Mouse (Mus musculus): ENCODE data around the gene Gpr183. TPM values are rescaled to one million over a fixed set of nuclear protein-coding genes. Genes with fewer than 3 reads are reported as not detected.

Gene Gpr183
- polyA plus RNA-seq, 1 experiment from 2014 or later: 1.5 TPM

GRCm38 (mm10) chr14:122002224-122002623 lies 37.2 kb upstream of the Gpr183 start:
- Histone ChIP-seq H3K27me3 (ENCODE audit: control insufficient read depth, insufficient read depth, low read length) (no peaks in the 10 kb centered on the region), H3K9ac (ENCODE audit: low read depth, low read length) (no peak overlapping the region), H3K27ac (ENCODE audit: low read depth, low read length) (no peak overlapping the region), H3K36me3 (ENCODE audit: control insufficient read depth, insufficient read depth, low read length) (no peaks in the 10 kb centered on the region), H3K9me3 (replicated peaks; ENCODE audit: control insufficient read depth, low read length) (no peaks in the 10 kb centered on the region), H3K4me2 (no peak overlapping the region), H3K4me1 (ENCODE audit: control insufficient read depth, insufficient read depth, low read length) (peaks cover 5% of the 10 kb centered on the region; the same call in 1 of the 2 replicates), H3K4me3 (ENCODE audit: low read depth, low read length) (no peak overlapping the region)
- WGBS (ENCODE audit: insufficient replicate concordance): 57% methylated on average over 7 of the region's 7 CpGs
- ATAC-seq (replicated peaks; ENCODE audit: insufficient number of reproducible peaks, low FRiP score, low TSS enrichment): no peak

GRCm38 (mm10) chr14:122000346-122001105 lies 35.5 kb upstream of the Gpr183 start:
- no peaks in the 10 kb centered on the region for H3K36me3 ChIP-seq (ENCODE audit: control insufficient read depth, insufficient read depth, low read length)
- no peak overlapping the region for H3K27ac ChIP-seq (ENCODE audit: low read depth, low read length)
- H3K4me2 ChIP-seq: no peak overlapping the region
- ATAC-seq (replicated peaks; ENCODE audit: insufficient number of reproducible peaks, low FRiP score, low TSS enrichment): no peak
- no peaks in the 10 kb centered on the region for H3K27me3 ChIP-seq (ENCODE audit: control insufficient read depth, insufficient read depth, low read length)
- peaks cover 5% of the 10 kb centered on the region; the same call in 1 of the 2 replicates for H3K4me1 ChIP-seq (ENCODE audit: control insufficient read depth, insufficient read depth, low read length)
- WGBS (ENCODE audit: insufficient replicate concordance): 90% methylated on average over 17 of the region's 17 CpGs
- H3K9ac ChIP-seq (ENCODE audit: low read depth, low read length): no peak overlapping the region
- no peak overlapping the region for H3K4me3 ChIP-seq (ENCODE audit: low read depth, low read length)
- H3K9me3 ChIP-seq (replicated peaks; ENCODE audit: control insufficient read depth, low read length): no peaks in the 10 kb centered on the region

- ATAC-seq (replicated peaks; ENCODE audit: insufficient number of reproducible peaks, low FRiP score, low TSS enrichment): no peak
- WGBS (ENCODE audit: insufficient replicate concordance): 90% methylated on average over 8 of the region's 8 CpGs
- Histone ChIP-seq H3K9me3 (replicated peaks; ENCODE audit: control insufficient read depth, low read length) (no peaks in the 10 kb centered on the region), H3K27me3 (ENCODE audit: control insufficient read depth, insufficient read depth, low read length) (no peaks in the 10 kb centered on the region), H3K4me1 (ENCODE audit: control insufficient read depth, insufficient read depth, low read length) (peaks cover 5% of the 10 kb centered on the region; the same call in 1 of the 2 replicates), H3K4me2 (no peak overlapping the region), H3K4me3 (ENCODE audit: low read depth, low read length) (no peak overlapping the region), H3K27ac (ENCODE audit: low read depth, low read length) (no peak overlapping the region), H3K36me3 (ENCODE audit: control insufficient read depth, insufficient read depth, low read length) (no peaks in the 10 kb centered on the region), H3K9ac (ENCODE audit: low read depth, low read length) (no peak overlapping the region)
Measured at GRCm38 (mm10) chr14:121999455-121999854, 34.5 kb upstream of the Gpr183 start.

GRCm38 (mm10) chr14:121996786-121997185 lies 31.8 kb upstream of the Gpr183 start:
- H3K27ac ChIP-seq (ENCODE audit: low read depth, low read length): no peak overlapping the region
- H3K36me3 ChIP-seq (ENCODE audit: control insufficient read depth, insufficient read depth, low read length): no peaks in the 10 kb centered on the region
- H3K9me3 ChIP-seq (replicated peaks; ENCODE audit: control insufficient read depth, low read length): no peaks in the 10 kb centered on the region
- no peak overlapping the region for H3K4me2 ChIP-seq
- H3K4me3 ChIP-seq (ENCODE audit: low read depth, low read length): no peak overlapping the region
- WGBS (ENCODE audit: insufficient replicate concordance): 90% methylated on average over 8 of the region's 8 CpGs
- no peaks in the 10 kb centered on the region; the same call in 1 of the 2 replicates for H3K4me1 ChIP-seq (ENCODE audit: control insufficient read depth, insufficient read depth, low read length)
- no peaks in the 10 kb centered on the region for H3K27me3 ChIP-seq (ENCODE audit: control insufficient read depth, insufficient read depth, low read length)
- no peak overlapping the region for H3K9ac ChIP-seq (ENCODE audit: low read depth, low read length)
- no peak for ATAC-seq (replicated peaks; ENCODE audit: insufficient number of reproducible peaks, low FRiP score, low TSS enrichment)

GRCm38 (mm10) chr14:121995557-121995870 lies 30.5 kb upstream of the Gpr183 start:
- H3K9ac ChIP-seq (ENCODE audit: low read depth, low read length): no peak overlapping the region
- 50% methylated on average over 1 of the region's 1 CpGs for WGBS (ENCODE audit: insufficient replicate concordance)
- no peak for ATAC-seq (replicated peaks; ENCODE audit: insufficient number of reproducible peaks, low FRiP score, low TSS enrichment)
- H3K27ac ChIP-seq (ENCODE audit: low read depth, low read length): no peak overlapping the region
- no peak overlapping the region for H3K4me3 ChIP-seq (ENCODE audit: low read depth, low read length)
- H3K9me3 ChIP-seq (replicated peaks; ENCODE audit: control insufficient read depth, low read length): no peaks in the 10 kb centered on the region
- no peak overlapping the region for H3K4me2 ChIP-seq
- H3K36me3 ChIP-seq (ENCODE audit: control insufficient read depth, insufficient read depth, low read length): no peaks in the 10 kb centered on the region
- no peaks in the 10 kb centered on the region for H3K4me1 ChIP-seq (ENCODE audit: control insufficient read depth, insufficient read depth, low read length)
- H3K27me3 ChIP-seq (ENCODE audit: control insufficient read depth, insufficient read depth, low read length): no peaks in the 10 kb centered on the region

- H3K4me1 ChIP-seq (ENCODE audit: control insufficient read depth, insufficient read depth, low read length): no peaks in the 10 kb centered on the region
- H3K4me3 ChIP-seq (ENCODE audit: low read depth, low read length): no peak overlapping the region
- no peak overlapping the region for H3K4me2 ChIP-seq
- no peak for ATAC-seq (replicated peaks; ENCODE audit: insufficient number of reproducible peaks, low FRiP score, low TSS enrichment)
- no peaks in the 10 kb centered on the region for H3K9me3 ChIP-seq (replicated peaks; ENCODE audit: control insufficient read depth, low read length)
- 93% methylated on average over 7 of the region's 7 CpGs for WGBS (ENCODE audit: insufficient replicate concordance)
- no peak overlapping the region for H3K27ac ChIP-seq (ENCODE audit: low read depth, low read length)
- H3K36me3 ChIP-seq (ENCODE audit: control insufficient read depth, insufficient read depth, low read length): peaks cover 2% of the 10 kb centered on the region; the same call in 1 of the 2 replicates
- no peaks in the 10 kb centered on the region for H3K27me3 ChIP-seq (ENCODE audit: control insufficient read depth, insufficient read depth, low read length)
- no peak overlapping the region for H3K9ac ChIP-seq (ENCODE audit: low read depth, low read length)
Measured at GRCm38 (mm10) chr14:121994846-121995556, 30.0 kb upstream of the Gpr183 start.

GRCm38 (mm10) chr14:121994171-121994700 lies 29.2 kb upstream of the Gpr183 start:
- H3K27ac ChIP-seq (ENCODE audit: low read depth, low read length): no peak overlapping the region
- WGBS (ENCODE audit: insufficient replicate concordance): 91% methylated on average over 17 of the region's 17 CpGs
- no peak for ATAC-seq (replicated peaks; ENCODE audit: insufficient number of reproducible peaks, low FRiP score, low TSS enrichment)

GRCm38 (mm10) chr14:121993616-121994015 lies 28.6 kb upstream of the Gpr183 start:
- Histone ChIP-seq H3K36me3 (ENCODE audit: control insufficient read depth, insufficient read depth, low read length) (peaks cover 2% of the 10 kb centered on the region; the same call in 1 of the 2 replicates), H3K4me3 (ENCODE audit: low read depth, low read length) (no peak overlapping the region), H3K4me2 (no peak overlapping the region), H3K9ac (ENCODE audit: low read depth, low read length) (no peak overlapping the region), H3K4me1 (ENCODE audit: control insufficient read depth, insufficient read depth, low read length) (no peaks in the 10 kb centered on the region), H3K9me3 (replicated peaks; ENCODE audit: control insufficient read depth, low read length) (no peaks in the 10 kb centered on the region), H3K27ac (ENCODE audit: low read depth, low read length) (no peak overlapping the region), H3K27me3 (ENCODE audit: control insufficient read depth, insufficient read depth, low read length) (no peaks in the 10 kb centered on the region)
- 91% methylated on average over 4 of the region's 4 CpGs for WGBS (ENCODE audit: insufficient replicate concordance)
- ATAC-seq (replicated peaks; ENCODE audit: insufficient number of reproducible peaks, low FRiP score, low TSS enrichment): no peak

More at GRCm38 (mm10) chr14:121994171-121994700, 29.2 kb upstream of the Gpr183 start:
- no peak overlapping the region for H3K9ac ChIP-seq (ENCODE audit: low read depth, low read length)
- no peak overlapping the region for H3K4me3 ChIP-seq (ENCODE audit: low read depth, low read length)
- peaks cover 2% of the 10 kb centered on the region; the same call in 1 of the 2 replicates for H3K36me3 ChIP-seq (ENCODE audit: control insufficient read depth, insufficient read depth, low read length)
- no peaks in the 10 kb centered on the region for H3K4me1 ChIP-seq (ENCODE audit: control insufficient read depth, insufficient read depth, low read length)
- no peaks in the 10 kb centered on the region for H3K9me3 ChIP-seq (replicated peaks; ENCODE audit: control insufficient read depth, low read length)
- no peaks in the 10 kb centered on the region for H3K27me3 ChIP-seq (ENCODE audit: control insufficient read depth, insufficient read depth, low read length)
- H3K4me2 ChIP-seq: no peak overlapping the region

All from heart, embryonic 11.5 days (tissue).